Mouse (Mus musculus): ENCODE results near the gene Hmox2. TPM values are rescaled to one million over a fixed set of nuclear protein-coding genes. Genes with fewer than 3 reads are reported as not detected.

Hmox2 gene
- total RNA-seq, 2 experiments from 2014 or later = 72.2 to 88.2 TPM

DNA sequence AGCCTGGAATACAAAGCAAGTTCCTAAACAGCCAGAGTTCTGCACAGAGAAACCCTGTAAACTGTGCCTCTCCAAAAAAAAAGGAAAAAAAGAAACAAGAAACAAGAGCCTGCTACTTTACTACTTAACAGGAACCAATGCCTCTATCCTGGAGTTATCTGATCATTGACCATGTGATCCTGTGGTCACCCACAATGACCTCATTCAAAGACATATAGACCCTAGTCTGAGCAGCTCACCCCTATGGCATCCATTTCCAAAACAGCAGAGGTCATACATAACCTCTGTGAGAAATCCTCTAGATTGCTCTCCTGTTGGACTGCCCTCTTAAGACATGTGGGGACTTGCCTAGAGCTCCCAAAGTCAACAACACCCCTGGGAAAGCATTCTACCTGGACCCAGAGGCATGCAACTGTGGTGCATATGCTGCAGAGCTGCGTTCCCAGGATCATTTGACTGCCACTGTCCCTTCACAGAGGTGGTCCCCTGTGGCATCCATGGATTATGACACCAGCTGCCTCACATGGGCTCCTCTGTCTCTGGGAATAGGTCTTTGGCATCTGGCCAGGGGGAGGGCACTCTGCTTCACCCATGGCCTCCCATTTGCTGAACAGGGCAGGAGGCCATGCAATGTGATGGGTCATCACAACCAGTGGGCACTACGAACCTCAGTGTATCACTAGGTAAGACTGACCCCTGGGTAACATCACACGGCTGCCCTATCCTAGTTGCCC lies 51.2 kb downstream of the Hmox2 start:
- intact Hi-C loops (cut with DNase I) = no loop called here
- no peak for DNase-seq

DNA sequence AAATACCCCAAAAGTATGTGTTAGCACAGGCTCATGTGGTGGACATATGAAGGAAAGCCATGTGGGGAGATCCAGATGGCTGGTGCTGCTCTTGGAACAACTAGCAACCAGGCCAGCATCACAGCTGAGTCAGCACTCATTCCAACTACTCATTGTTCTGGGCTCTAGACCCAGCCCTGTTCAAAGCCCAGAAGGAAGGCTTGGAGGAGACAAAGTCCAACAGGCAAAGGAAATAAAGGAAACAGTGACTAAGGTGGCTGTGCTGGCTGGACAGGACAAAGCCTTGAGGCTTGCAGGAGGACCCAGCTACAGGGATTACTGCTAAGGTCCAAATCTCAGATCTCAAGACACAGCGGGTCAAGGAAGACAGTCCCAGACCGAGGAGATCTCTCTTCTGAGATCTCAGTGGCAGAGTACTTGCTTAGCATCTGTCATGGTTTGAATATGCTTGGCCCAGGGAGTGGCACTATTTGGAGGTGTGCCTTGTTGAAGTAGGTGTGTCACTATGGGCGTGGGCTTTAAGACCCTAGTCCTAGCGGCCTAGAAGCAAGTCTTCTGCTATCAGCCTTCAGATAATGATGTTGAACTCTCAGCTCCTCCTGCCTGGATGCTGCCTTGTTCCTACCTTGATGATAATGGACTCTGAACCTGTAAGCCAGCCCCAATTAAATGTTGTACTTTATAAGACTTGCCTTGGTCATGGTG lies 51.9 kb downstream of the Hmox2 start:
- intact Hi-C loops (cut with DNase I) = no loop called here
- no peak for DNase-seq

- intact Hi-C loops (cut with DNase I) = no loop called here
These were observed 52.8 kb downstream of the Hmox2 start for GRCm38 (mm10) chr16:4778940-4779339.

DNA sequence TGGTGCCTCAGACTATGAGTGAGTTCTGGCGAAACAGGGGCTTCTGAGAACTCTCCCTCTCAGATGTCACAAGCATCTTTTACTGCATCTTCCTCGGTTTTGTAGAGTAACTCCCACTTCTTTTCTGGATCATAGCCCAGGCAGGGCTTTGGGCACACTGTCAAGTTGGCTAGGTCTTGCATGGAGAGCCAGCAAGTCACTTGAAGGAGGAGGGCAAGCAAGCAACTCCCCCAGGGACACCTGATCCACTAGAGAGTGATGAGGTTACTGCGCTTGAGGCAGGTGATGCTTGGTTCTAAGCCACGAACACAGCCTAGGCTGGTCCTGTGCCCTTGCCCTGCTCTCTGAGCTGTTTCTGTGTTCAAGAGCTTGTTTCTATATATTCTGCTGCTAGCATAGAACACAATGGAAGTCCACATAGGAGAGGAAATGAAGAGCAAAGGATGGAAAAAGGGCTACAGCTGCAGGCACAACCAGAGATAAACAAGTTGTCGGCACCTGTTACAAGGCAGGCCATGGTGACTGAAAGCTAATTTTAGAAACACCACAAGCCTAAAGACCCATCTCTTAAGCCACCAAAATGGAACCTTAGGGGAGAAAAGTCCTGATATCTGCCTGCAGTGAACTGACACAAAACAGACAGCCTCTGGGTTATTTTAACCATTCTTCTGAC lies 55.5 kb downstream of the Hmox2 start:
- peak; percentile 62 to 66 for DNase-seq
- intact Hi-C loops (cut with DNase I) = no loop called here

More at GRCm38 (mm10) chr16:4778940-4779339, 52.8 kb downstream of the Hmox2 start:
- no peak for DNase-seq

DNA sequence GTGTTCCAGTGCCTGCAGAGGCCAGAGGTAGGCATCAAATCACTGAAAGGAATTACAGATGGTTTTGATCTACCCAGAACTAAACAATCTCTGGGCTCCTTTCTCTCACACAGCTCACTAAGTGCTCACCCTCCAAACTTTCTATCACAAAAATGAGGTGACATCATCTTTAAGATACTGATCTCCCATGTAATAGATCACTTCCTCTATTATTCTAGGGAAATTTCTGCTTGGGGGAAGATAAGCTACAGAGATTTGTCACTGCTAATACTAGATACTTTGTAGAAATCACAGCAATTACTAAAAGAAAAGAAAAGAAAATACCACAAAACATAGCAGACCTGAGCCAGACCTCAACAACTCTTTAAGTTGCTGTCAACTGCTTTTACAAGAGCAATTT lies 56.4 kb downstream of the Hmox2 start:
- intact Hi-C loops (cut with DNase I) = no loop called here
- DNase-seq = no peak

DNA sequence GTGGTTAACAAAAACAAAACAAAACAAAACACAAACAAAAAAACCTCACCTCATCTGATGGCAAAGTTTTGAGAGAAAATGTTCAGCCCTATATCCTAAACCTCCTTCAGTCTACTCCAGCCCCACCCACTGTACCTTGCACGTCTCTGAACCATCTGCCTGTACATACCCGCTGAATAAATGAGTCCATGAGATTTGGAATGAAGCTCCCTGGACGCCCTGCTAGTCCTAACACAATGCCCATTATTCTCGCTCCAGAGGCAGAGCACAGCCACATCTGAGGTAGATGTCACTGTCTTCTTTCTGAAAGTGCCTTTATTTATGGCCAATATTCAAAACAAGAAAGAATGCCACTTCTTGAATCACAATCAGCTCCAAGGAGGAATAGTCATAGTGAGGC lies 59.5 kb downstream of the Hmox2 start:
- intact Hi-C loops (cut with DNase I) = loop anchor here (5.0 kb wide), 2 partner anchors 73 to 228 kb away; partner anchors contain the start of gene Tfap4
- DNase-seq = no peak

DNA sequence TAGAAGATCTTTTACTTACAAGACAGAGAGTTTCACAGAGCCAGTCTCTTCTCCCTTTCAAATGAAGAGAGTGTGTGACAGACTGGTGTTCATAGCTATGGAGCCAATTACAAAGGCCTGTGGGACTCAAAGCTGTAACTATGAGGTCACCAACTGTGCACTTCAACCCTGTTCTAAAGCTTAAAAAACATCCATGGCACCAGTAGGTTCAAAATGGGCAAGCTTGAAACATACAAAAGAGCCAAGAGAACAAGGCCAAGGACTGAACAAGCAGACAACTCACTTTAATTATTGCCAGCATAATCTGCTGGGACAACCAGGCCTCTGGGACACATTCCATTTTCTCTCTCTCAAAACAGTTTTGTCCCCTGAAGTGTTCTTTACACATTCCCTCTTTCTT lies 62.0 kb downstream of the Hmox2 start:
- intact Hi-C loops (cut with DNase I) = loop anchor here (5.0 kb wide), 2 partner anchors 76 to 231 kb away; partner anchors contain the start of gene Tfap4
- DNase-seq = no peak

GRCm38 (mm10) chr16:4789311-4789768 lies 63.2 kb downstream of the Hmox2 start:
- intact Hi-C loops (cut with DNase I) = loop anchor here (5.0 kb wide), 2 partner anchors 77 to 232 kb away; partner anchors contain the start of gene Tfap4
- no peak for DNase-seq

DNA sequence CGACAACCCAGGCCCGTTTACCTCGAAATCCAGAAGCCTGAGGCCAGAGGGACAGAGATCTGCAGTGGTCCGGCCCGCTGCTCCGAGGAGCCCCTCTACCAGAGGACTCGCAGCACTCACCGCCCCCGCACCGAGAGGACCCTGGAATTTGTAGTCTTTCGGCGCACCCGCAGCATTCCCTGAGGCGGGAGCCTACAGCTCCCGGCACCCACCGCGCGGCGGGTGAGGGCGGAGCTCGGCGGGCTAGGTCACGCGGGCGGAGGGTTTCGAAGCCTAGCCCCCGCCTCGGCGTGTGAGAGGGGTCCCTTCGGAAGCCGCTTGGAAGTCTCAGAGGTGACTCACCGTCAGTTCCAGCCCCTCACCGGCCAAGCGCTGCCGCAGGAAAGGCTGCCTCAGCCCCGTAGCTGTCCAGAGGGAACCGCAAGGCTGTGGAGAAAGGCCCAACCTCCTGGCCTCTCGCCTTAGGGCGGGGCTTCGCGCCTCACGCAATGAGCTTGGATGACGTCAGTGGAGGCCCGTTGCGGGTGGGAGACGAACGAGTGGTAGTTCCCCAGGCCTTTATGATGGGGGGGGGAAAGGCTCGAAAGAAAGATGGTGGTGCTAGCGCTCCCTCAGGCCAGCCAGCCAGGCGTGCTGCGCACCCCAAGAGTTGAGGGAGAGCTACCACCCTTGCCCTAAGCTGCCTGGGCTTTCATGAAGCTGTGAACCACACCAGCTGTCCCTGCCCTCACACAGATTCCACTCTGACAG lies 63.8 kb downstream of the Hmox2 start, which contains the start of gene Cdip1:
TSS of gene Cdip1 (minus strand) at position 483 of the 750 bp plus-strand sequence.
- intact Hi-C loops (cut with DNase I) = loop anchor here (2.0 to 5.0 kb wide), 6 partner anchors 27 to 233 kb away; partner anchors contain the start of genes Coro7 and Tfap4
- peak; percentile 93 to 99 for DNase-seq

DNA sequence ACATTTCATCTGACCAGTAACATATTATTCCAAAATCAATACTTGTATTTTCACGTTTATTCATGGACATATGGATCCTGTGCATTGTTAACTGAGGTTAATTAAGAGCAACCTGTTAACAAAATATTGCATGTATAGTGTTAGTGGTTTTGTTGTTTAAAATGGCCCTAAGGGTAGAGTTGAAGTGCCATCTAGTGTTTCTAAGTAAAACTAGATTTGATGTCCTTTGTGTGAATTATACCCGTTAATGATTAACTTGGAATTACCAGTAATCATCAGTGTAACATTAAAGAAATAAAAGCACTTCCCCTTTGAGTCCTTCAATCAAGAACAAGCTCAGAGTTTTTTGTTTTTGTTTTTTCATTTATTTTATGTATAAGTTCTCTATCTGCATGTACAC lies 65.2 kb downstream of the Hmox2 start:
- no peak for DNase-seq
- intact Hi-C loops (cut with DNase I) = loop anchor here (2.0 to 5.0 kb wide), 4 partner anchors 29 to 161 kb away; partner anchors contain the start of gene Coro7

GRCm38 (mm10) chr16:4796631-4797030 lies 70.5 kb downstream of the Hmox2 start:
- DNase-seq = no peak
- intact Hi-C loops (cut with DNase I) = no loop called here

Other genes starting within 250 kb of the Hmox2 start
- 1,000 to 10,000 TPM in 1 of 2 experiments, 100 to 1,000 TPM in 1; 873 to 1,040 TPM for gene Srl, start 184.5 kb upstream of the Hmox2 start, total RNA-seq (2021)
- gene Tfap4, start 166.5 kb upstream of the Hmox2 start, total RNA-seq (2021) = 1 to 10 TPM; 4.4 to 4.6 TPM
- gene Glis2, start 131.6 kb upstream of the Hmox2 start, total RNA-seq (2021) = 10 to 100 TPM; 16.0 to 16.7 TPM
- 100 to 1,000 TPM; 134 to 150 TPM for gene Pam16, start 101.4 kb upstream of the Hmox2 start, total RNA-seq (2021)
- gene Vasn, start 86.4 kb upstream of the Hmox2 start, total RNA-seq (2021) = 10 to 100 TPM in 1 of 2 experiments, 1 to 10 TPM in 1; 9.2 to 11.0 TPM
- 100 to 1,000 TPM; 143 to 164 TPM for gene Dnaja3, start 86.4 kb upstream of the Hmox2 start, total RNA-seq (2021)
- 10 to 100 TPM; 13.0 to 13.7 TPM for gene Coro7, start 46.6 kb upstream of the Hmox2 start, total RNA-seq (2021)
- 1 to 10 TPM; 2.8 to 3.4 TPM for gene Nmral1, start 7.0 kb upstream of the Hmox2 start, total RNA-seq (2021)
- gene Cdip1, start 63.9 kb downstream of the Hmox2 start, total RNA-seq (2021) = 10 to 100 TPM; 59.0 to 66.1 TPM
- gene 4930562C15Rik, start 109.1 kb downstream of the Hmox2 start, total RNA-seq (2021) = not detected
- 10 to 100 TPM; 20.0 to 21.6 TPM for gene Ubald1, start 154.0 kb downstream of the Hmox2 start, total RNA-seq (2021)
- gene Mgrn1, start 159.9 kb downstream of the Hmox2 start, total RNA-seq (2021) = 100 to 1,000 TPM; 154 to 155 TPM
- gene Nudt16l1, start 212.4 kb downstream of the Hmox2 start, total RNA-seq (2021) = 10 to 100 TPM; 20.5 to 21.3 TPM
- gene Anks3, start 237.8 kb downstream of the Hmox2 start, total RNA-seq (2021) = 10 to 100 TPM; 12.4 to 12.9 TPM

All from heart, postnatal 36 days (tissue).